Mouse (Mus musculus) embryo, embryonic 9.5 days (tissue): ENCODE data around the gene Emid1.

Experiments used
- DNase-seq: peaks from one replicate; pipeline ENCODE4 v3.0.0-alpha.2; 2017; ENCODE audit errors: extremely low spot score

Gene Emid1

DNA sequence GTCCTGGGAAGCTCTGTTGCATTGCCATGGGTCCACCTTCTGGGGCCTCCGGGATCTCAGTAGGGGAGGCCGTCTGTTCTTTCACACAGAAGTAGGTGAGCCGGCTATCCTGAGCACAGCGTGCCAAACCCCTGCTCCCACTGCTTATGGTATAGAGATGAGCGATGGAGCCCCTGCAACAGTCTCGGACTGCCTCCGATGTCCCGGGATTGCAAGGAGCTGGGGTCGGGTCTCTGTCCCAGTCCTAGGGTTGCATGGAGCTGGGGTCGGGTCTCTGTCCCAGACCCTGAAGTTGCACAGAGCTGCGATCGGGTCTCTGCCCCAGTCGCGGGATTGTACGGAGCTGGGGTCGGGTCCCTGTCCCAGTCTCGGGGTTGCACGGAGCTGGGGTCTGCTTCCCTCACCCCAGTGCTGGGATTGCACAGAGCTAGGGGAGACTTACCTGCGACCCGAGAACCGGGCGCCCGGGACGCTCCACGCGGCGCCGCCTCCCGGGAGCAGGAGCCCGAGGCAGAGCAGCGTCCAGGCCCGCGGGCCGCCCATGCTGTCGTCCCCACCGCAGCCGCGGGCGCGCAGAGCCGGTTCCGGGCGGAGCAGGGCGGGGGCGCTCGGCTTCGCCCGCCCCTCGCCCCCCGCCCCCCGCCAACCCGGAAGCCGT, at the start of gene Emid1:
Gene Emid1, minus strand, starts transcription at position 578 of the 658 bp plus-strand sequence.
- peak; percentile 61 for DNase-seq

DNA sequence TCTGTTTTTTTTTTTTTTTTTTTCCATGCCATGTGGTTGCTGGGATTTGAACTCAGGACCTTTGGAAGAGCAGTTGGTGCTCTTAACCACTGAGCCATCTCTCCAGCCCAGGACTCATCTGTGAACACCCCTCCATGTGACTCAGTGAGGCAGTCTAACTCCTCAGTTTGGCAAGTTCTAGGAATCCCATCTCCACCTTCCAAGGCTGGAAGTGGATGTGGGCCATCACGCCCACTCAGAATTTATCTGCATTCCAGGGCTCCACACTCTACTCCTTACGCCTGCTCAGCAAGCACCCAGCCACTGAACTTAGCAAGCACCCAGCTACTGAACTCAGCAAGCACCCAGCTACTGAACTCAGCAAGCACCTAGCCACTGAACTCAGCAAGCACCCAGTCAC, 47.8 kb upstream of the Emid1 start:
- no peak for DNase-seq

- DNase-seq, result no peak
Observed at GRCm38 (mm10) chr11:5197068-5197467, 45.0 kb upstream of the Emid1 start.

DNA sequence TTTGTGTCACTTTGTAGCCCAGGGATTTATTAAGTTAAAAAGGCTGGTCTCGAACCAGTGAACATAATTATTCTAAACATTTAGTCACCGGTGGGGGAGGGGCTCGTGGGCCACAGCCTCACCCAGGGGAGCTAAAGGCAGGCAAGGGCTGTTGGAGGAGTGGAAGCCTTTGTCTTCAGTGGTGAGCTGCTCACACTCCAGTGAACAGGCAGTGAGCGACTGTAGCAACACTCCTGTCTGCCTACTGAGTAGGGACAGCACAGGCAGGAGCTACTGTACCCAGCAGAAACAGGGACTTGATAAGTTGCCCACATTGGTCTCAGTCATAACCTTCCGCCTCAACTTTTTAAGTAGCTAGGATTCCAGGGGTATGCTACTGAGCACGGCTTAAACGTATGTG, 44.5 kb upstream of the Emid1 start:
- no peak for DNase-seq

DNA sequence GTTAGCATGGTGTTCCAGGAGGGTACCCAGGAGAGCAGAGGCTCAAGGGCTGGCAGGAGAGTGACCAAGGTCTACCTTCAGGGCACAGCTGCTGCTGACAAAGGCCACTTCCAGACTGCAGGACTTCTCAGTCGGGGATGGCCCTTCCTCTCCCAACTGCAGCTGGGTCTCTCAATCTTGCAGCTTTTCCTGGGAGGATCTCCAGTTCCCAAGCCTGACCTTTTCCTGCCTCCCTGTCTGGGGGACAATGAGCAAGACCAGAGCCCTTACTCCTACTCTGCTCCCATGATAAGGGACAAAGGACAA, 41.5 kb upstream of the Emid1 start:
- DNase-seq, result no peak

GRCm38 (mm10) chr11:5192840-5193575, 41.0 kb upstream of the Emid1 start:
- no peak for DNase-seq

DNA sequence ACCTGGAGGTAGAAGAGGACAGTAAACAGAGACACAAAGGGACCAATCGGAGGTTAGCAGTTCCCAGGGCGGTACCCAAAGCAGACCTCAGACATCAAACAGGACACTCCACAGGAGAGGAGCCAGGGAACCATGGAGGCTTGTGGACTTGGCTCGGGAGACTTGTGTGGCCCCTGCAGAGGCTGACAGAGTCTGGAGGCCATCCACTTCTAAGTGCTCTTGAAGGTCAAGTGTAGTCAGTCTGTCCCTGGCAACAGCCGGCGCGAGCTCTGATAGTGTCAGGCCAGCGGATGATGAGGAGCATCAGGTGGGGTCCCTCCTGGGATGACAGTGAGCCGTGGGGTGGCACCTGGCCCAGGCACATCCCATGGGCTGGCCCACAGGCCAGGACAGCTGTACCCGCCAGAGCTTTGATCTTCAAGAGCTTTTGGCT, 40.0 kb upstream of the Emid1 start:
- no peak for DNase-seq

- no peak for DNase-seq
Observed at GRCm38 (mm10) chr11:5189239-5189933, 37.3 kb upstream of the Emid1 start.

- DNase-seq, result no peak
Observed at GRCm38 (mm10) chr11:5188170-5188569, 36.1 kb upstream of the Emid1 start.

DNA sequence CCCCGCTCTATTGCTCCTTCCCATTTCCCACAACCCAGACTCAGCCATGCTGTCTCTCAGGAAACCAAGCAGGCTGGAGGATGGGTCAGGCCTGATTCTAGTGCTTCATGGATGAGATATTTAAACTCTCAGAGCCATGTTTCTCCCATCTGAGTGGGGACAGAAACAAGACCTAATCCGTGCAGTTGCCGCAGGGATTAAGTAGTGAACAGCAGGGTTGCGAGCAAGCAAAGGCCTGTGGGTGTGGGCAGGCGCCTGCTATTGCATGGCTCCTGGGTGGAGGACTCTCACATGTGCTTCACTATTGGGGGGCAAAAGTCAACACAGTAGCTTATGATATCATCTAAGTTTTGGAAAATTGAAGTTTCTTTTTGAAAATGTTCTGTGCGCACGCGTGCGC, 32.8 kb upstream of the Emid1 start:
- no peak for DNase-seq

GRCm38 (mm10) chr11:5184250-5184649, 32.2 kb upstream of the Emid1 start:
- no peak for DNase-seq

DNA sequence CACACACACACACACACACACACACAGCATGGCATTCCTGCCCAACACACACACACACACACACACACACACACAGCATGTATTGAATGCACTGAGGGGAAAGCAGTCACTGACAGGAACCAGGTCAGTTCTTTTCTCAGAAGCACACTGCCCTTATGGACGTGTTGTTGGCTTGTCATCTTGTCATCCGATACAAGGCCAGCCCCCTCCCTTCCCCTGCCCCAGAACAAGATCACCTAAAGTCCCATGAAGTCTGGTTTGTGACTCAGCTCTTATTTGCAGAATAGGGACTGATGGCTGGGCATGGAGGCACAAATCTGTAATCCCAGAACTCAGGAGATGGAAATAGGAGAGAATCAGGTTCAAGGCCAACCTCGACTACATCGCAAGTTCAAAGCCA, 30.8 kb upstream of the Emid1 start:
- no peak for DNase-seq

DNA sequence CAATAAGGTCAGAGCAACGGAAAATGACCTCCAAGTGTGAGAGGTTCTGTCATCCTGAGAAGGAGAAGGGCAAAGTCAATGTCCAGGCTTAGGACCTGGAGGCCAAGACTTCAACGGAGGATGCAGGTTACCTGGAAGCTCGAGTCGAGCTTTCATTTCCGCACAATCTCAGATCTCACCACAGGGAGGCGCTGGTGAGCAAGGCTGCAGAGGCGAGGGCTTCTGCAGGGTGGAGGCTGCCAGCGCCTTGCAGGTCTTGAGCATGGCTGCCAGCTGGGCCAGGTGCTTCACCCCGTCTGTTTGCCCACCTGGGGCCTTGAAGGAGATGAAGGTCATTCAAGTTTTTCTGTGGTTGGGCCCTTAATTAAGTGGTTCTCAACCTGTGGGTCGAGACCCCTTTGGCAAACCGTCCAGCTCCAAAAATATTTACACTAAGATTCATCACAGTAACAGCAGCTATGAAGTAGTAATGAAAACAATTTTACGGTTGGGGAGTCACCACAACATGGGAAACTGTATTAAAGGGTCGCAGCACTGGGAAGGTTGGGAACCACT, 29.9 kb upstream of the Emid1 start:
- peak; percentile 85 for DNase-seq

DNA sequence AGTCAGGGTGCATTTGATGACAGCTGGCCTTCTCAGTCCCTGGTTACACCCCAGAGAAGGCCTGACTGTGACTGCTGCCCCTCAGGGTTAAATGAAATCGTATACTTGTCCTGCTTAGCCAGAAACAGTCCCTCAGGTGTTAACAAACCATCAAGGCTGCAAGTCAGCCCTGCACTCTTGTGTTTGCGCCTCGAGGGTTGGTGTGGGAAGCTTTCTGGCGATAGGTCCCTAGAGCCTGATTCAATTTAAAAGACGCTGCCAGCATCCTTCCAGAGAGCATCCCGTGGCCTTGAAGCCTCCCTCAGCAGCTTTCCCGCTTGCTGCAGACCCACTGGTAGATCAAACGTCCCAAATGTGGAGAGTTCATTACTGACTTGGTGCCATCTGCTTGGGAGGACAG, 27.3 kb upstream of the Emid1 start:
- no peak for DNase-seq

DNA sequence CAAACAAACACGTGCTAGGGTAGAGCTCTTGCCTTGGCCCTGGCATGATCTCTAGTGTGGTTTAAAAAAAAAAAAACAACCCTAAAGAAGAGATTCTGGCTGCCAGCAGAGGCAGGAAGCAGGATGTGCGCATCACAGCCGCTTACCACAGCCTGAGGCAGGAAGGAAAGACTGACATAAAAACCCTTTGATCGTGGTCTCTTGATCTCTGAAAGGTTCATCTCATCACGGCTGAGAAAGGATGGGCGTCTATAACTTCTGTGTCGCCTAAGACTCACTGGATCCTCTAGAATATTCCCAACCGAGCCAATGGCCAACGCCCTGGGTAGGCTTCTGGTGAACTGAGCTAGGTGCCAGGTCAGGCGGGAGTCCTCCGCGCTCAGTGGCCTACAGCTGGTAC, 25.1 kb upstream of the Emid1 start:
- no peak for DNase-seq

DNA sequence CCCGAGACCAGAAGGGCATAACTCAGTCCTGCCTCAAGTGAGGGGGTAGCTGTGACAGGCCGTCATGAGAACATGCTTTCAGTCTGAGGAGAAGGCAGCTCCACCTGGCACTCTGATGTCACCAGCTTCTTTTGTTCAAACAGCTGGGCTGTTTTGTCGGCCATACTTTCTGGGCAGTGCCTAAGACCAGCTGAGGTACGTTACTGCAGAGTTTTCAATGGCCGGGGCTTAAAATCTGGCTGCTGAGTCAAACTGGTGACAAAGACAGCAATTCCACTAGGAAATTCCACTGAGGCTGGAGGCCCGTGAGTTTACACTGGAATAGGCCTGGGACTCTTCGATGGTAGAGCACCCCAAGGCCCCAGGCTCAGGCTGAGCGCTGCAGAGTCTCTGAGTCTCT, 24.6 kb upstream of the Emid1 start:
- DNase-seq, result no peak

GRCm38 (mm10) chr11:5175866-5176265, 23.8 kb upstream of the Emid1 start:
- DNase-seq, result no peak

GRCm38 (mm10) chr11:5175141-5175540, 23.1 kb upstream of the Emid1 start:
- DNase-seq, result no peak

DNA sequence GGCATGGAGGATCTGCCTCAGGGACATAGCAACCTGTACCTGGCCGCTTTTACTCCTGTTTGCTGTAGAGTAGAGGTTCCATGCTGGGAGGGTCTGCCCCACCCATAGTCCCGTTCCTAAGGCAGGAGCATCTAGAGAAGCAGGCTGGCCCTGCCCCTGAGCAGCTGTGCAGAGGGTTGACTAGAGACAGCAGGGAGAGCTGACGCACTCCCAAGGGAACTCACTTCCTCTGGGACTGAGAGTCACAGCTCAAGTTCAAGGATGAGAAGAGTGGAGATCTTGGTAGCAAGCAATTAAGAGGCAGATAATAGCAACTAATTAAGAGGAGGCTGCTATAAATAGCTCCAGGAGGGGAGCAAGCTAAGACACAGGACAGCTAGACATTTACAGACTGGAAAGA, 20.8 kb upstream of the Emid1 start:
- no peak for DNase-seq

DNA sequence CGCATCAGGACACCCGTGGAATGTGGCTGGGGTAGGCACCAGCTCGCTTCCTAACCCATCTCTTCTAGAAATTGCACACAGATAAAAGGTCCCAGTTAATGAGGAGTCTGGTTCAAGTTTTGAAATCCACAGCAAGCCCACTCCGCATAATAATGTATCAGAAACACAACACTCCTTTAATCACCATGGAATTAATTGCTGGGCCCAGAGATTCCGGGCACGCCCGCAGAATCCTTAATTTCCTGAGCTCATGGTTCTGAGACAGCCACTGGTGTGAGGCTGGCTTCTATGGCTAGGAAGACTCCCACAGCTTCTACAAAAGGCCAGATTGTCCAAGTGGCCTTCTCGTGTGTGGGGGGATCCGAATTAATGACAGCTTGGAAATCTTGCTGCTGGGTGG, 15.3 kb upstream of the Emid1 start:
- no peak for DNase-seq

GRCm38 (mm10) chr11:5165471-5165916, 13.4 kb upstream of the Emid1 start:
- peak; percentile 42 for DNase-seq

DNA sequence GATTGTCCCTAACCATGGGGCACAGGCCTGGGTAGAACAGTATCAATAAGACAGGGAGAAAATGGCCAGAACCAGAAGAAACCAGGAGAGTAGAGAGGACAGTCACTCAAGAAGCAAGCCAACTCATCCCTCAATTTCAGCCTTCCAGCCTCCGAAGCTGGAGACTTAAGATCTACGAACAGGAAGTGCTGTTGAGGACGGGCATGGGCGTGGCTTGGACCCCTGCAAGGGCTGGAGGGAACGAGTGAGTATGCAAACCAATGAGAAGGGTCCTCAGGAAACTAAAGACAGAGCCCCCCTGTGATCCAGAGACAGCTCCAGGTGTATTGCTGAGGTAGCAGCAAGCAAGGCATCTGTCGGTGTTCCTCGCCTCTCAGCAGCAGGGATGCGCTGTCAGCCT, 12.3 kb upstream of the Emid1 start:
- no peak for DNase-seq

DNA sequence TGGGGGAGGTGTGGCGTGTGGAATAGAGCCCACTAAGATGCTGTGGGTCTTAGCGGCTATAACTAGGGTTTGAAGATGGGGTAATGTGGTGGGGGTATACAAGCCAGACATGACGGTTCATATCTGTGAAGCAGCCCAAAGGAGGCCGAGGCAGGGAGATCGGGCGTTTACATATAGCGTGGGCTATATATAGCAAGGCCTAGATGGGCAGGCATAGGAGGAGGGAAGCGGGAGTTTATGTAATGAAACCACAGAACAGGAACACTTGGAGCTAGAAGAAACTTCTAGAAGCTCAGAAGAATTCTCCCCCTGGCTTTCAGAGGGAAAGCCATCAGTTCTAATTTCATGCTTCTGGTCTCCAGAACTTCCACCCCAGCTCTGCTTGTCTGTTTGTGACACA, 11.4 kb upstream of the Emid1 start:
- no peak for DNase-seq
